Mouse (Mus musculus) hindbrain, embryonic 16.5 days (tissue): Measurements from ENCODE around the gene Pik3cd. TPM values are rescaled to one million over a fixed set of nuclear protein-coding genes. Genes with fewer than 3 reads are reported as not detected.

ENCODE experiments used
- ATAC-seq: fragments of 200-750 bp; cut with Nextera tagmentation; 2 replicates; pipeline ENCODE4 v1.8.0; 2017; ENCODE audit warnings: moderate TSS enrichment, moderate library complexity
- H3K27ac ChIP-seq: fragments of 300-500 bp; sonication (generic); 2 replicates; pipeline ENCODE4 v1.5.1; 2014; ENCODE audit warnings: low read depth, mild to moderate bottlenecking, control low read depth, low read length, moderate library complexity
- H3K27me3 ChIP-seq: fragments of 300-500 bp; sonication (generic); replicated peaks from 2 replicates; pipeline ENCODE4 v1.6.1; 2014; ENCODE audit warnings: low read length; ENCODE audit not compliant: control insufficient read depth, insufficient read depth
- H3K36me3 ChIP-seq: fragments of 300-500 bp; sonication (generic); 2 replicates; pipeline ENCODE4 v1.6.1; 2014; ENCODE audit warnings: mild to moderate bottlenecking, low read length, moderate library complexity, mixed read lengths; ENCODE audit not compliant: control insufficient read depth, insufficient read depth
- H3K4me1 ChIP-seq: fragments of 300-500 bp; sonication (generic); 2 replicates; pipeline ENCODE4 v1.6.1; 2014; ENCODE audit warnings: low read depth, low read length; ENCODE audit not compliant: control insufficient read depth, insufficient read depth
- H3K4me2 ChIP-seq: fragments of 300-500 bp; sonication (generic); 2 replicates; pipeline ENCODE4 v1.6.1; 2014; ENCODE audit warnings: mild to moderate bottlenecking, low read length, control low read depth, moderate library complexity
- H3K4me3 ChIP-seq: fragments of 300-500 bp; sonication (generic); 2 replicates; pipeline ENCODE4 v1.5.1; 2014; ENCODE audit warnings: mild to moderate bottlenecking, low read length, control low read depth, moderate library complexity
- H3K9ac ChIP-seq: fragments of 300-500 bp; sonication (generic); 2 replicates; pipeline ENCODE4 v1.6.1; 2014; ENCODE audit warnings: low read depth, mild to moderate bottlenecking, control low read depth, low read length, moderate library complexity
- H3K9me3 ChIP-seq: fragments of 300-500 bp; sonication (generic); 2 replicates; pipeline ENCODE4 v1.6.1; 2014; ENCODE audit warnings: mild to moderate bottlenecking, low read length, moderate library complexity; ENCODE audit not compliant: control insufficient read depth
- WGBS: fragments of 180-500 bp; shearing (Covaris S2); extraction: QIAGEN DNeasy Blood & Tissue Kit; methylation state at CpG from one replicate; pipeline ENCODE4 v1.1.7; 2014; 5-methylcytosine and 5-hydroxymethylcytosine counted together
- polyA plus RNA-seq: library from polyadenylated mRNA; unstranded; fragments of >200 nt; fragmentation: Nextera tagmentation; extraction: Ambion mirVana; gene quantifications from 2 replicates; pipeline ENCODE4 v1.2.1, GENCODE M21; 2015

Gene Pik3cd
- polyA plus RNA-seq, 1 experiment from 2014 or later: 13.1 TPM

- 84% methylated on average over 11 of the region's 11 CpGs for WGBS
- Histone ChIP-seq H3K4me2 (no peak overlapping the region), H3K4me1 (no peaks in the 10 kb centered on the region), H3K27ac (no peak overlapping the region), H3K9me3 (no peaks in the 10 kb centered on the region), H3K4me3 (no peak overlapping the region), H3K36me3 (no peaks in the 10 kb centered on the region), H3K27me3 (no peaks in the 10 kb centered on the region), H3K9ac (no peak overlapping the region)
- ATAC-seq: no peak
These were observed 17.3 kb downstream of the Pik3cd start for GRCm38 (mm10) chr4:149684841-149685623.

DNA sequence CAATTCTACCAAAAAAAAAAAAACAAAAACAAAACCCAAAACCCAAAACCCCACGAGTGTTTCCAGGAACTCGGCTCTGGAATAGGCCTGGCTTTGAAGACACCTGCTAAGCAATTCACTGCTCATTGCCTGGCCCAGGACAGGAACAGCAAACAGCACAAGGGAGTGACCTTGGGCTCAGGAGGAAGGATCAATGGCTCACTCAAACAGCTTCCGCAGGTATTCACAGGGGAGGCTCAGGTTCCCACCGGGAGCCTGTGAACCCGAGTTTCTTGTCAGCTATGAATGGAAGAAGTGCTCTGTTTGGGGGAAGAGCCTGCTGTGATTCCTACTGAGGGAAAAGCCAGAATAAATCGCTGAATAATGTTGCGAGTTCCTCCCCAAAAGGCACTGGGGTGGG is 18.5 kb downstream of the Pik3cd start:
- H3K4me1 ChIP-seq: no peaks in the 10 kb centered on the region
- no peak overlapping the region for H3K4me2 ChIP-seq
- H3K27ac ChIP-seq: no peak overlapping the region
- ATAC-seq: no peak
- H3K27me3 ChIP-seq: no peaks in the 10 kb centered on the region
- H3K36me3 ChIP-seq: no peaks in the 10 kb centered on the region
- no peak overlapping the region for H3K9ac ChIP-seq
- H3K9me3 ChIP-seq: no peaks in the 10 kb centered on the region
- WGBS: 17% methylated on average over 7 of the region's 7 CpGs
- H3K4me3 ChIP-seq: no peak overlapping the region

- Histone ChIP-seq H3K27ac (no peak overlapping the region), H3K4me3 (no peak overlapping the region), H3K9me3 (no peaks in the 10 kb centered on the region), H3K27me3 (no peaks in the 10 kb centered on the region), H3K4me2 (no peak overlapping the region), H3K36me3 (no peaks in the 10 kb centered on the region), H3K4me1 (no peaks in the 10 kb centered on the region; the same call in 1 of the 2 replicates), H3K9ac (no peak overlapping the region)
- WGBS: 74% methylated on average over 11 of the region's 11 CpGs
- no peak for ATAC-seq
These were observed 23.2 kb downstream of the Pik3cd start for GRCm38 (mm10) chr4:149679056-149679770.

DNA sequence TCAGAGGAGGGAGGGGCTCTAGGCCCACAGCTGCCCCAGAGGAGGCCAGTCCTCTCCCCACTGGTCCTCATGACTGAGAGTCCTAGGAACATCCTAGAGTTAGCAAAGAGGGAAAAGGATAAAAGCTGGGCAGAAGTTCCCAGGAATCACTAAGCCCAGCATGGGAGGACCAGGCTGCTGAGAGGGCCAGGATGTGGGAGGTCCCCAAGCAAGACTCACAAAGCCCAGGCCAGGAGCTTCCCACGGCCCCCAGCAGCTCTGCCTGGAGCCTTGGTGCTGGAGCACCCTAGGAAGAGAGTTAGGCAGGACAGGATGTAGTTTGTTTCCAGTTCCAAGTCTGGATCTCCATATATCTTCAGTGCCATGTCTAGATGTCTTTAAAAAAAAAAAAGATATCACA is 24.4 kb downstream of the Pik3cd start:
- WGBS: 36% methylated on average over 1 of the region's 1 CpGs
- no peak for ATAC-seq

GRCm38 (mm10) chr4:149675378-149676261 is 26.8 kb downstream of the Pik3cd start:
- peak overlapping the region; percentile 64 for H3K4me3 ChIP-seq
- WGBS: under 1% methylated on average over 59 of the region's 60 CpGs
- H3K4me2 ChIP-seq: peak overlapping the region; percentile 76
- no peaks in the 10 kb centered on the region for H3K27me3 ChIP-seq
- H3K9me3 ChIP-seq: no peaks in the 10 kb centered on the region
- H3K36me3 ChIP-seq: peaks cover 11% of the 10 kb centered on the region
- ATAC-seq: peak; percentile 94
- peak overlapping the region; percentile 84 for H3K9ac ChIP-seq
- H3K27ac ChIP-seq: peak overlapping the region; percentile 81
- no peaks in the 10 kb centered on the region; the same call in 1 of the 2 replicates for H3K4me1 ChIP-seq

More for the DNA sequence above, 24.4 kb downstream of the Pik3cd start:
- no peak overlapping the region for H3K9ac ChIP-seq
- peaks cover 4% of the 10 kb centered on the region; the same call in 1 of the 2 replicates for H3K36me3 ChIP-seq
- H3K27me3 ChIP-seq: no peaks in the 10 kb centered on the region
- H3K4me3 ChIP-seq: no peak overlapping the region
- H3K4me1 ChIP-seq: no peaks in the 10 kb centered on the region; the same call in 1 of the 2 replicates
- H3K9me3 ChIP-seq: no peaks in the 10 kb centered on the region
- no peak overlapping the region for H3K27ac ChIP-seq
- H3K4me2 ChIP-seq: no peak overlapping the region

DNA sequence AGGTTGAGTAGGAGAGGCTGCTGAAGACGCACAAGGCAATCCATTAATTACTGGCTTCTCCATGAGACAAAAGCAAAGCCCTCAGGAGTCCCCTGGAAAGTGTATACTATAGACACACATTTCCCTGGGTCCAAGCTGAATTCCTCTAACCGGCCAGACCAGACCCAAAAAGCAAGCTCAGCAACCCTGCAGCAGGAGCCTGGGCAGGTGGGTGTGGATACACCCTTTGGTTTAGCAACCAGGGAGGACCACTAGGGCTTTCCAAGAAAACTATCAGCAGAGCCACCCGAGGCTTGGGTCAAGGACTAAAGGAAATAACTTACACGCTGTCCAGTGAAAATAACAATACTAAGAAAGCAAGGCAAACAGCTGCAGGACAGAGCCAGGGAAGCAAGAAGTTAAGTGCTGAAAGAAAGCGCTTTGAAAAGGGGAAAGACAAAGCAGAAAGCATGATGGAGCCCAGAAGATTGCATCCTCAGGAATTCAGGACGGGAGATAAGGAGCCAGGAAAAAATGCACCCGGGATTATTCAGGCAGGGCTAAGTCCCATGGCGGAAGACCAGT is 27.5 kb downstream of the Pik3cd start:
- no peak for ATAC-seq
- Histone ChIP-seq H3K9me3 (no peaks in the 10 kb centered on the region), H3K27me3 (no peaks in the 10 kb centered on the region), H3K4me1 (no peaks in the 10 kb centered on the region; the same call in 1 of the 2 replicates), H3K36me3 (peaks cover 11% of the 10 kb centered on the region), H3K4me2 (peak overlapping the region; percentile 76), H3K27ac (peak overlapping the region; percentile 81), H3K4me3 (peak overlapping the region; percentile 64), H3K9ac (peak overlapping the region; percentile 84)
- WGBS: 8% methylated on average over 8 of the region's 8 CpGs

DNA sequence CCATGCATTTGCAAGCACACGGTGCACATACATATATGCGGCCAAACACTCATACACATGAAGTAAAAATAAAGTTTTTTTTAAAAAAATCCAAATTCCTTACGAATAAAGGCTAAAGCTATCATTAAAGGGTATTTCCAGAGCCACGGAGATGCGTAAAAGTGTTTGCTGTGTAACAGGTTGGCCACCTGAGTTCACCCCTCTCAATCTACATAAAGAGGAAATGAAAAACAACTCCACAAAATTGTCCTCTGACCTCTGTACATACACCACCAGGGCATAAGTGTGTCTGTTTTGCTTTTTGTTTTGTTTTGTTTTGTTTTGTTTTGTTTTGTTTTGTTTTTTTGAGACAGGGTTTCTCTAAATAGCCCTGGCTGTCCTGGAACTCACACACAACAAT is 29.6 kb downstream of the Pik3cd start:
- 93% methylated on average over 5 of the region's 5 CpGs for WGBS
- ATAC-seq: no peak

GRCm38 (mm10) chr4:149671175-149671574 is 31.2 kb downstream of the Pik3cd start:
- no peak overlapping the region for H3K4me3 ChIP-seq

More for the DNA sequence above, 29.6 kb downstream of the Pik3cd start:
- Histone ChIP-seq H3K4me1 (no peaks in the 10 kb centered on the region; the same call in 1 of the 2 replicates), H3K27ac (no peak overlapping the region), H3K27me3 (no peaks in the 10 kb centered on the region), H3K4me2 (no peak overlapping the region), H3K4me3 (no peak overlapping the region), H3K9ac (no peak overlapping the region), H3K36me3 (peaks cover 11% of the 10 kb centered on the region), H3K9me3 (no peaks in the 10 kb centered on the region)

More at GRCm38 (mm10) chr4:149671175-149671574, 31.2 kb downstream of the Pik3cd start:
- Histone ChIP-seq H3K36me3 (peaks cover 11% of the 10 kb centered on the region), H3K27ac (no peak overlapping the region), H3K4me2 (no peak overlapping the region), H3K9ac (no peak overlapping the region), H3K4me1 (no peaks in the 10 kb centered on the region; the same call in 1 of the 2 replicates), H3K27me3 (no peaks in the 10 kb centered on the region), H3K9me3 (no peaks in the 10 kb centered on the region)
- no peak for ATAC-seq
- WGBS: 96% methylated on average over 6 of the region's 6 CpGs
